Mouse (Mus musculus) kidney, adult 18-20 months (tissue): ENCODE data around the gene Cnnm3.
A peak's percentile ranks its signal among the peaks of the same experiment; 100 is the strongest.

ENCODE experiments used
- DNase-seq: peaks from one replicate; pipeline ENCODE4 v3.0.0; 2021

The Cnnm3 gene

DNA sequence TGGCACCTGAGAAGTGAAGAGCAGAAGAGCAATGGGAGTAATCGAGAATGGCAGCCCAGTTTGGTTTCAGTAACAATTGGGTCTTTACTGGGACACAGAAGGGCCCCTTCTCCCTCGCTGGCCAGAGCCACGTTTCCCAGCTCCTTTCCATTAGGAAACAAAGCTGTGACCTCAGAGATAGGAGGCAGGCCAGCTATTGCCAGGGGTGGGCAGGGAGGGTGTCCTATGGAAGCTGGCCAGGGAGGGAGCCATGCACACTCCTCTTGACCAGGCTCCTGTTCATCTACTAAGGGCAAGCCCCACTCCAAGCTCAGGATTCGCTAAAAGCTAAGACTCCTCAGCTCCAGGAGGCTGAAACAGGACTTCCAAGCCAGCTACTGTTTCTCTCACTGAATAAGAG, 47.6 kb downstream of the Cnnm3 start:
- DNase-seq: no peak

DNA sequence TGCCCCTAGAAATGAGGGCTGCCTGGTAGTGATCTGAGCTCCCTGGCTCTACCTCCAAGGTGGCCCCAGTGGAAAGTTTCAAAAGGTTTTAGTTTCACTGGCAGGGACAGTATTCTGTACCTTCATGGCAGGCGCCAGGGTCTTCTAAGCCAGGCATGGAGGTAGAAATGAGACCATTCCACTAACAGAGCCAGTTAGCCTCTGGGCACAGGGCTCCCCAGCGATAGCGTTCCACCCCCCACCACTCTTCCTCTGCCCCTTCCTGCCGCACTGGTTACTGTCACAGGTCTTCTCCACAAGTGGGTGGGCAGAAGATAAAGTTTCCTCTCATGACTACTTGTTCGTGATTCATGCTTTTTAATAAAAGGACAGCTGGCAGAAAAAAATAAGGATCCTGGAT, 48.2 kb downstream of the Cnnm3 start:
- no peak for DNase-seq

DNA sequence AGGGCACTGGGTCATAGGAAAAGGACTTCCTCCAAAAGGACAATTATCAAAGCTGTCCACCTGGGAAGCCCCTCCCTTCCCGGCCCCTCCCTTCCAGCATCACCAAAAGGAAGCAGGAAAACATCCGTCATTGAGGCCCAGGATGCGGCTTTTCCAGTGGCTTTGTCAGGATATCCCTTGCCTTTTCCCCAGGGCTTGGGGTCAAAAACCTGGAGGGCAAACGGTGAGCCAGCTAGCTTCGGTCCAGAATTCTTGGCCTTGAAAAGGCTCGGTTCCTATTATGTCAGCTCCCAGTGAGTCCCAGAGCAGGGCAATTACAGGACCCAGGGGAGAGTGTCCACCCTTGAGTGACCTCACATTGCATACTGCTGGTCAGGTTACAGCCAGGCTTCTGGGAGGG, 49.2 kb downstream of the Cnnm3 start:
- DNase-seq: no peak

DNA sequence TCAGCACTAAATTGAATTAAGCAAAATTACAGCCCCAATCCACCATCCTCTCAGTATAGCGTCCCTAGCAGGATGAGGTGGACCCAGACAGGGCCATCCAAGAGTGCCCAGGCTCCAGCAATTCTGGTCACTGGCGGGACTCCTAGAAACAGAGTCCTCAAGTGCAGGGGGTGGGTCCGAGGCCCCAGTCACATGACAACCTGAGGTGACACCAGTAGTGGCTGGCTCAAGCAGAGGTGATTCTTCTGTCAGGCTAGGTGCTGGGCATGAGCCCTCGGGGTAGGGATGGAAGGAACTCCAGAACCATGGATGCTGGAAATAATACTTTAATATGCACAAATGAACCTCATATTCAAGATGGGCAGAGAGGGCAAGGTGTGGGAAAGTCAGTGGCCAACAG, 50.7 kb downstream of the Cnnm3 start:
- no peak for DNase-seq

DNA sequence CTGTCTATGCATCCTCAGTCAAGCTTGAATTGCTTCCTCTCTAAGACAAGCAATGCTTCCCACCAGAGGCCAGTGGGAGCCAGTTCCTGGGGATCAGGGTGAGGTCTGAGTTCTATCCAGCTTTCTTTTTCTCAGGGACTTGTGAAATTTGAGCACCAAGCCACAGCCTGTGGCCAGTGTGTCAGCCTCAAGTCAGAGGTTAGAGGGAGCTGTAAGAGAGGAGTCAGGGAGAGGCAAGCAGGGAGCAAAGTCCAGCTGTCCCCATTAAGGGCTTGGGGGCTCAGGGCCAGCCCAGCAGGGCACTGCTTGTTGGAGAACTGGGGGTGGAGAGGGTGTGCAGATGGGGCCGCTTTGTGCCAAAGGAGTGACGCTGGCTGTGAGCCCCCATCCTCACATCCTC, 51.5 kb downstream of the Cnnm3 start:
- no peak for DNase-seq

DNA sequence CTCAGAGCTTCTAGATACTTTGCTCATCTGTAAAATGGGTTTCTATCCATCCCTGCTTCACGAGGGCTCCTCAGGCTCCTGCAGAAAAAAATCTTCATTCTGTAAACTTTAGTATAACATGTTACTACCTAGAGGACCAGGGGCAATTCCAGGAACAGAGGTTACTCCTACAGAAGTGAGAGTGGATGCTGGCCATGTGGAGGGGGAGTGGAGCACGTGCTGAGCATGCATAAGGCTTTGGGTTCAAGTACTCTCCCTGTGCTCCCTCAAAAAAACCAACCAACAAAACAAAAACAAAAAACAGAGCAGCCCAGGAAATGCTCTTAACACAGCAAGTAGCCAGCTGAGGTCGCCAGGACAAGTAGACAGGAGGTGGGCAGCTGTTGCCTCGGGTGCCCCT, 52.0 kb downstream of the Cnnm3 start:
- no peak for DNase-seq

DNA sequence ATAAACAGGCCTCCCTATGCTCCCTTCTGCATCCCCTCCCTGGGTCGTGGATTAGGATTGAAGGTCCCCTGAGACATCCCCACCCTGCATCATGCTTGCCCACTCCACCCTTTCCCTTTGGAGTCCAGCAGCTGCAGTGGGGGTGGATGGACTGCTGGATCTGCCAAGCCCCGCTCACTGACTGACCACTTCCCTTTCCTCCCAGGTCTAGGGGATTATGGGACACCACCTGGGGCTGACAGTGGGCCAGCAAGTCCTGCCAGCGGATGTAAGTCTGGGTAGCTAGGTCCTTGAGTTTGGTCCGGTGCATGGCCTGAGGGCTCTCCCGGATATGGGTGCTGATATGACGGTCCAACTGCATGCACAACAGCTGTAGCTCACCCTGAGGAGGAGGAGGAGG, 52.4 kb downstream of the Cnnm3 start:
- DNase-seq: no peak

DNA sequence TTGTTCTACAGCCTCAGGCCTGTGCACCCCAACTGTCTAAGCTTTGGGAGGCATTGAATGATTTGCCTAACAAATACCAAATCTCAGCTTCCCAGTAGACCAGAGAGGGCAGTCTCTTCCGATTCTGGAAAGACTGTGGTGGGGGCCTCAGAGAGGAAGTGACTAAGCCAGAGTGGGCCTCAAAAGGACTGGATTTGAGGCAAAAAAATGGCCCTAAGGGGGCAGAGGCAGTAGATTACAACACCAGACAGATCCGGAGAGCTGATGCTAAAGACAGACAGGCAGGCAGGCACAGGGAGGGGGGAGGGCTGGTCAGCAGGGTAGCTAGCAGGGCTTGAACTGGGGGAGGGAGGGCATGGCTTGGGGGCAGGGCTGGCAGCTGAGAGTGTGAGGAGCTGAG, 54.8 kb downstream of the Cnnm3 start:
- DNase-seq: no peak

DNA sequence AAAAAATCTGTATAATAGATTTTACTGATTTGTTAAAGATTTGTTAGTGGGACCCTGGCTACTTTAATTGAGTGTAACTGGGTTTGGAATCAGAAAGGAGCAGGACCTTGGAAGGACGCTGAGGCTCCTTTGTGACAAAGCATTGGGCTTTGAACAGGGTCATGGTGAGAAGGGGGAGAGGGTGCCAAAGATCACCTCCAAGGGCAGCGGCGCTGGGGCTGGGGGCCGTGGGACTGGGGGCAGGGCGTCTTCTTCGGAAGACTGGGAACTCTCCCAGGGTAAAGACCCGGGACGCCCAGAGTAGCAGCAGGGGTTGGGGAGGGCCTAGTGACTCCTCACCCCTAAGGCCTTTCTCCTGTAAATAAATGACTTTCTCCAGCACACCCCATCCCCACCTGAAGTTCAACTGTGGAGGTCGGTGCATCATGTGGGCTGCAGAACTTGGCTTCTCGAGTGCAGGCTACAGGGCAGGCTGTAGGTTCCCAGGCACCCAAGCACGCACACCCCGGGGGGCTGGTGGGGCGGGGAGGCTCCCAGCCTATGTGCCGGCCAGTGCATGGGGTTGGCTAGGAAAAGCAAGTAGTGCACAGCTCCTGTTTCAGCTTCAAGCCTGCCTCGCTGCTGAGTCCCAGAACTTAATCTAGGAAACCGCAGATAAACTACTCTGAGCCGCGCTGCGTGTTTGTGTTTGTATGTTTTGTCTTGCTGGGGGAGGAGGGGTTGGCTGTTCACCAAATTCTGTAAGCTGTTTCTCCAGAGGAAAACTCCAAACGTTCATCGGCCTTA, 56.3 kb downstream of the Cnnm3 start:
- DNase-seq: no peak

DNA sequence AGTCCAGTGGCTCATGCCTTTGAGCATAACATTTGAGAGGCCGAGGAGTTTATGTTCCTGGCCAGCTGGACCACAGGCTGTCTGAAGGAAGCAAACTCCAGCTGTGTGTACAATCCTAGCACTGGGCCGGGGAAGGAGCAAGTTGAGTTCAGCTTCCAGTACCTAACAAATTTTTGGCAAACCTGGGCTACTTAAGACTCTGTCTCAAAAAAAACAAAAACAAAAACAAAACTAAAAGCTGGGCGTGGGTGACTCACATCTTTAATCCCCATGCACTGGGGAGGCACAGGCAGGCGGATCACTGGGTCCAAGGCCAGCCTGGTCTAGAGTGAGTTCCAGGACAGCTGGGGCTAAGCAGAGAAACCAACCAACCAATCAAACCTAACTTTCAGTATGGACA, 57.1 kb downstream of the Cnnm3 start:
- DNase-seq: no peak

DNA sequence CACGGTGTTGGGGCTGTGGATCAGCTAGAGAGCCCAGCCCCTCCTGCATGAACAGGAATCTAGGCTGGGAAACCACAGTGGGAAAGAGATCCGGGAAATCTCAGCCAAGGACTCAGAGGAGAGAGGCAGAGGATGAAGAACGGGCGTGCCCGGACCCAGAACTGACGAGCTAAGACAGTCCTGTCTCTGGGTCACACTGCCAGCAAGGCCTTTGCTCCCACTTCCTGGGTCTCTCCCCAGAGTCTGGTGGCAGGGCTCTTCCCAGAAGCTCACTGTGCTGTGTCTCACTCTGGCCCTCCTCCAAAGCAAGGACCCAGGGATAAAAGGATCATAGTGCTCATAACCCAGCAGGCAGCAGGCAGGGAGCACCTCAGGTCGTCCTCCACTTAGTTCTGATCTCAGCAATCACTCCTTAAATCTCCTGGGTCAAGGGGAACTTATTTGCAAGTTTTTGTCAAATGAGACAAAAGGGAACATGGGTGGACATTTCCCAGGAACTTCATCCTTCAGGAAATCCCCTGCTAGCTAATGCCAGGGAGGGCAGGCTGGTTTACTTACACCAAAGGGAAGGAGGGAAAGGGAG, 58.1 kb downstream of the Cnnm3 start:
- DNase-seq: no peak

DNA sequence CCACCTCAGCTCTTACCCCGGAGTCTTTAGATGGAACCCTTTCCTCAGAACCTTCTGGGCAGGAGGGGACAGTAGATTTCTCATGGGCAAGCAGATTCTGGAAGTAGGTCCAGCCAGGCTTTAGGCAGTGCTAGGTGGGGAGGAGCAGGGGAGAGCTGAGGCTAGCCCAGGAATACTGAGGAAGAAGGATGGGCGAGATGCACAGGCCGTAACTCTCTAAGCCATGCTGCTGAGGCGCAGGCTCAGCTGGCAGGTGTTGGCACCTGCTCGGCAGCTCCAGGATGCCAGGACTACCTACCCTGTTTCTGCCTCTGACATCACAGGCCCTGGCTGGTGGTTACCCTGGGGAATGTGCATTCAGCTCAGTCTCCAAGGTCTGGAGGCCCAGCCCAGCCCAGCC, 58.7 kb downstream of the Cnnm3 start:
- no peak for DNase-seq

DNA sequence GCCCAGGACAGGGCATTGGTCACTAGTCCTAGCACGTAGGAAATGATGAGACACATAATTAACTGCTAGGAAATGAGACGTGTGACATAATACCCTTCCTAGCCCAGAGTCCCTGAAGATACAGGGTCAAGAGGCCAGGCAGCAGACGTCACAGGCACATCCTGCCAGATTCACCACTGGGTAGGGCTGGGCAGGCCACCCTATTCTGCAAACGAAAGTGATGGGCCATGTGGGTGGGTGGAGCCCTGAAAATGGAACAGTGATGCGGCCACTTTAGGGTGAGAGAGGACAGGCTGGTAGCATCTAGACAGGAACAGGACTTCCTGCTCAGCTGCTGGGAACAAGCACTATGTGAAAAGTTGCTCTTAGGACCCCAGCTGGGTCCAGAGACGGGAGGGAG, 60.0 kb downstream of the Cnnm3 start:
- peak; percentile 76 for DNase-seq

DNA sequence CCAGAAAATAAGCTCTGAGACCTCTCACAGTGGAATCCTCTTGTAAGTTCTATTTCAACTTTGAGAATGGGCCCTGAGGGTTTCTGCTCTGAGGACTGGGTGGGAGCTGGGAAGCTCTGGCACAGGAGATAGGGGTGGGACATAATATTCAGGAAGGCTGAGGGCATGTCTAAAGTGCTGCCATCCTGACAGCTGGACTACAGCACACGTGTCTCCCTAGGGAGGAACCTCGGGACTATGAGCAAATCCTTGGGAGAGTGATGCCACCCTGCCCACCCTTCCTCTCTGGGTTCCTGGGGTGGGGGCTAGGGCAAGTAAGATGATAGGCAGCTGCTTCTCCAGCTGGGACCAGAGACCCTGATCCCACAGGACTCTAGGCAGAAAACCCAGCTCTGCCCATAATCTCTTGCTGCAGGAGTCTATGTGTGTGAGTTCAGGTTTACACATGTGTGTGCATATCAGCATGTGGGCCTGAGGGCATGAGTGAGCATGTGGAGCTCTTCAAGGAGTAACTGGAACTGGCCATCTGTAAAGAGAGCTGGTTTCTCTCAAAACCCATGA, 60.6 kb downstream of the Cnnm3 start:
- no peak for DNase-seq

DNA sequence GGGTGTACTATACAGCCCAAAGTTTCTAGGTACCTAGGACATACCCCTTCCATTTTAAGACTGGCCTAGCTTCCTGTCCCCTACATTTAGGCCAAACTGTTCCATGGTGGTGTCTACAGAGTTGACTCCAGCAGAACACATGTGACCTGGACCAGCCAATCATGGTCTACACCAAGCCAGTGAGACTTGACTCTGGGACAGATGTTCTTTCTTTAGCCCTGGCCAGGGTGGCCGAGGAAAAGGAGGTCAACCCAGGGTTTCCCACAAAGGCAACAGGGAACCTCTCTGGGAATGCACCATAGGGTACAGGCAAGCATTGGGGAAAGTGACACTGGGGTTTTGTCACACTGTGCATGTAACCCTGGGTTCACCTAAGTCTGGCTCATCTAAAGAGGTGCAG, 61.0 kb downstream of the Cnnm3 start:
- DNase-seq: no peak

DNA sequence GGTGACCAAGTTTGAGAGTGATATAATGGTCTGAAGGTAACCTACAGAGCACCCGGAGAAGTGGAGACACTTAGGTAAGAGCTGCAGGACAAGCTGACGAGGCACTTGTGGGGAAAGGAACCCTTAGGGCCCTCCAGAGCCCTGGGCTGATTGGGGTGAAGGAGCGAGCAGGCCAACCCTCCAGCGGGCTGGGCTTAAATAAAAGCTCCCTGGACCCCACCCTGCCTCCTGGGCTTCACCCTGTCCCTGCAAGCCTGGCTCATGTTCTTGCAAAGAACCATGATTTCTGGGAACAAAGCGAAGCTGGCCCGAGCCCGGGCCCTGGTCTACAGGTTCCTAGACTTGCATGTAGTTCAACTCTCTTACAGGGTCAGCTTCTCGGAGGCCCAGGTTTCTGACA, 61.9 kb downstream of the Cnnm3 start:
- no peak for DNase-seq

DNA sequence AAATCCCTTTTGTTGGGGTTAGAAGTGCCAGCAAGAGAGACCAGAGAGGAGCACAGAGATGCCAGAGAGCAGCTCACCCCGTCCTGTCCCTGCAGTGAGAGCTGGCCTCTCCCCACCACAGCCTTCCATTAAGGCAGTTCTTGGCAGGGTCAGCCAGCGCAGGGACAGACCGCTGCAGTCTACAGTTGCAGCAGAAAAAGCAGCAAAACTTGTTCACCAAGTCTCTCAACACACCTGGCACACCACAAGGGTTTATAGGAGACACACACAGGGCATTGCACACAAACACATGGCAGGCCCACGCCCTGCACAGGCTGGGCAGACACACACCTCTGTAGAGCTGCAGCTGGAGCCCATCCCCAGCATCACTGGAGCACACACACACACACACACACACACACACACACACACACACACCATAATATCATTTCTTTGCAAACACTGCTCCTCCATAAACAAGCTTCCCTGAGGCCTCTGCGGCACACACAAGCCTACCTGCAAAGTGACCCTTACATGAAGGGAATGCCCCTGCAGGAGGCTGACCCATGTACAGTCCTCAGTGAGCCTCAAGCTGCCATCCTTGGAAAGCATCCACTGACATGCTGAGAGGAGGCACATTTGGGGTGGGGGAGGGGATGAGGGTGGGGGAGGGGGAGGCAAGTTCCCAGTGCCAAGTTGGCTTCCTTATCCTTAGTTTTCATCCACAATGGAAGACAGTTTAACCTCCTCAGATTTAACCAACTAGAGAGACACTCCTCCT, 62.7 kb downstream of the Cnnm3 start:
- no peak for DNase-seq

DNA sequence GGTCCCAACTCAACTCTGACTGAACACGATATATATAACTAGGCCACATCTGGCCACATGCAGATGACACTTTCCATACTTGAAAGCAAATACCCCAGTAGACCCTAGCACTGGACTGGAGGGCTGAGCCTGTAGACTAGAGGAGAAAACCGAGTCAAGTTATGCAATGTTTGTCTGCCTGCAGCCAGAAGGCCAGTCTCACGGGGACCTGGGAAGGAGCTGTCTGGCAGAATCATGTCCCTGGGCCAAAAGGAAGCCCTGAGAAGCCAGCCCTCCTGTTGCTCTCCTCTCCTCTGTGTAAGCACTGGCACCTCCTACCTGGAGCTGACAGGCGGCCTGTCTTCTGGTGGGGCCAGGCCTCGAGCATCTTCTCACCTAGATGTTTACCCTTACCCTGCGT, 63.7 kb downstream of the Cnnm3 start:
- DNase-seq: no peak

DNA sequence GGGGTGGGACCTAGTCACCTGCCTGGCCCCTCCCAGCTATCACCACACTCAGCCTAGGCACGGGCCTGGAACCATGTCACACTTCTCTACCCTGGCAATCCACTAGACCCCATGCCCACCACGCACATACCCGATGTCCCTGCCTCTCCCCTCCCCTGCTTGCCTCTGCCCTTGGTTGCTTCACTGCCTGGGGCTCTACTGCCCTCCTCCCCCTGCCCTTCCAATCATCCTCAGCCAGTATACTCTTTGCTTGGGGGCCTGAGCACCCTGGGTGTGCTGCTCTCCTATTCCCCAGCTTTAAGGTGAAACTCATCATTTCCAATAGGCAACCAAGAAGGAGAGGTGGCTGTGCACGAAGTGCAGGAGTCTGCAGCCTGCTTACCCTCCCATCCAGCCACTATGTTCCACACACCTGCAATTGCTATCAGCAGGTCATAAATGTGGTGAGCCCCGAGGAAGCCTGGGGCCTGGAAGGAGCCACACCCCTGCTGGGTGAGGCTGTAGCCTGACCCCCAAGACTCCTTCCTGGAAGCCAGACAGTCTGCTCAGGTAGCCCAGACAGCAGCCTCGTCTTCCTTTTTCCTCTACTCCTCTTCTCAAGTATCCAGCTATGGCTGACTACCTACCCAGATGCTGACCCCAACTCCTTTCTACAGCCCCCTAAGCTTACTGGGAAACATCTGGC, 65.5 kb downstream of the Cnnm3 start:
- no peak for DNase-seq
